Mouse (Mus musculus): ENCODE data around the gene Dmwd. TPM values are rescaled to one million over a fixed set of nuclear protein-coding genes. Genes with fewer than 3 reads are reported as not detected.

The Dmwd gene
- polyA plus RNA-seq, 1 experiment from 2014 or later = 32.0 TPM

DNA sequence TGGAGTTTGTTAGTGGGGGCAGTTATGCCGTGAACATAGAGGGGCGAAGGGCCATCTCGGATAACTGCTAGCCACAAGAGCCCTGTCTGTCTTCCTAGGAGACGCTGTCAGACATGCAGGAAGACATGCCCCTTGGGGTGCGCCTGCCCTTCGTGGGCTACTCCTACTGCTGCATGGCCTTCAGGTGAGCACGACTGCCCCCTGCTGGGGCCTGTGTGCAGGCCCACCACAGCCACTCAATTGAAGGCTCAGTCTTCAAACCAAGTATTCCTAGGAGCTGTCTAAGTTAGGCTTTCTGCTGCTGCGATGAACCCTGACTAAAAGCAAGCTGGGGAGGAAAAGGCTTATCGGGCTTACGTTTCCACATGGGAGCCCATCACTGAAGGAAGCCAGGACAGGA is 12.8 kb downstream of the Dmwd start:
- H3K9me3 ChIP-seq = no peaks in the 10 kb centered on the region
- H3K4me1 ChIP-seq = peaks cover 17% of the 10 kb centered on the region
- peaks cover 24% of the 10 kb centered on the region for H3K36me3 ChIP-seq
- H3K4me3 ChIP-seq = no peak overlapping the region
- 40% methylated on average over 10 of the region's 10 CpGs for WGBS
- H3K27ac ChIP-seq (replicated peaks) = no peak overlapping the region
- H3K27me3 ChIP-seq = no peaks in the 10 kb centered on the region
- no peak overlapping the region for H3K4me2 ChIP-seq (replicated peaks)
- no peak overlapping the region for H3K9ac ChIP-seq (replicated peaks)
- no peak for ATAC-seq (replicated peaks)

DNA sequence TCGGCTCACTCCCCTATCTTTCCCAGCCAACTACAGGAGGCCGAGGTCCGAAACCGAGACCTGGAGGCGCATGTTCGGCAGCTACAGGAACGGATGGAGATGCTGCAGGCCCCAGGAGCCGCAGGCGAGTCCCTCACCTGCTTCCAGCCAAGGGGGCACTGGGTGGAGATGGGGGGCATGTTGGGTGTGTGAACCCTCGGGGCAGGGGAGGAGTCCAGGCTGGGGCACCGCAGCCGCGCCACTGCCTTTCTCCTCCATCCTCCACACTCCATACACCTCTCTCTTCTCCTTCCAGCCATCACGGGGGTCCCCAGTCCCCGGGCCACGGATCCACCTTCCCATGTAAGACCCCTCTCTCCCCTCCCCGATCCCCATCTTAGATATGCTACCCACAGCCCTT is 15.9 kb downstream of the Dmwd start:
- no peak overlapping the region for H3K9ac ChIP-seq (replicated peaks)
- WGBS = 38% methylated on average over 17 of the region's 17 CpGs
- H3K27me3 ChIP-seq = no peaks in the 10 kb centered on the region
- ATAC-seq (replicated peaks) = no peak
- H3K4me1 ChIP-seq = peaks cover 46% of the 10 kb centered on the region
- peak overlapping the region; percentile 99; the same call in 1 of the 2 replicates for H3K4me2 ChIP-seq (replicated peaks)
- no peaks in the 10 kb centered on the region for H3K9me3 ChIP-seq
- peaks cover 24% of the 10 kb centered on the region for H3K36me3 ChIP-seq
- H3K4me3 ChIP-seq = no peak overlapping the region
- H3K27ac ChIP-seq (replicated peaks) = no peak overlapping the region

GRCm38 (mm10) chr7:19092381-19093173 is 16.6 kb downstream of the Dmwd start:
- Histone ChIP-seq H3K9ac (replicated peaks) (no peak overlapping the region; the same call in 1 of the 2 replicates), H3K4me2 (replicated peaks) (peak overlapping the region; percentile 99), H3K27ac (replicated peaks) (peak overlapping the region; percentile 49; the same call in 1 of the 2 replicates), H3K36me3 (peaks cover 24% of the 10 kb centered on the region), H3K4me1 (peaks cover 46% of the 10 kb centered on the region), H3K4me3 (peak overlapping the region; percentile 59), H3K9me3 (no peaks in the 10 kb centered on the region), H3K27me3 (no peaks in the 10 kb centered on the region)
- WGBS = 5% methylated on average over 38 of the region's 38 CpGs
- peak; percentile 57 for ATAC-seq (replicated peaks)

GRCm38 (mm10) chr7:19093174-19093521 is 17.1 kb downstream of the Dmwd start:
- H3K27ac ChIP-seq (replicated peaks) = peak overlapping the region; percentile 49; the same call in 1 of the 2 replicates

DNA sequence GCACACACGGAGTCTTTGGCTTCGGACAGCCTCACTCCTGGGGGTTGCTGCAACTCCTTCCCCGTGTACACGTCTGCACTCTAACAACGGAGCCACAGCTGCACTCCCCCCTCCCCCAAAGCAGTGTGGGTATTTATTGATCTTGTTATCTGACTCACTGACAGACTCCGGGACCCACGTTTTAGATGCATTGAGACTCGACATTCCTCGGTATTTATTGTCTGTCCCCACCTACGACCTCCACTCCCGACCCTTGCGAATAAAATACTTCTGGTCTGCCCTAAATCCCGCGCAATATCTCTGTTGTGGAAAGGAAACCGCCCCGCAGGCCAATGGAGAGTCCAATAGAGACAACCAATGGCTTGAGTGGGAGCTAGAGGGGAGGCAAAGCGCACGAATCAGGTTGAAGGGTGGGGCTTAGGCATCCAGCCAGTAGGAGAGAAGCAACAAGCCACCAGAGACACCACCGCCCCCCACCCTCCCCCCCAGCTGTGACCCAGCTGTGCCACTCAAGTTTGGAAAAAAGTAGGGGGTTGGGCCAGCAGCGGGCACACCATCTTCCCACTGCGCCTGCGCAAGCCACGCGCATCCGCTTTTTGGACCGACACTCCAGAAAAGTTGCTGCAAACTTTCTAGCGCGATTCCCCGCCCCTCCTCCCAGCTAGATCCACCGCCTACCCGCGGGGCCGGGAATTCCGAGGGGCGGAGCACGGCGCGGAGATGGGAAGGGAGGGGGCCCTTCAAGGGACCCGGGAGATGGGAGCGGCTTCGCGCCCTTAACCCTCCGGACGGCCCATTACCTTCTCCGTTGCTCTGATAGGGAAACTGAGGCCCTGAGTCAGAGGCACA is 17.7 kb downstream of the Dmwd start:
- Histone ChIP-seq H3K27ac (replicated peaks) (peak overlapping the region; percentile 76), H3K36me3 (peaks cover 12% of the 10 kb centered on the region), H3K9ac (replicated peaks) (peak overlapping the region; percentile 63), H3K4me2 (replicated peaks) (peak overlapping the region; percentile 99), H3K4me1 (peaks cover 46% of the 10 kb centered on the region), H3K9me3 (no peaks in the 10 kb centered on the region), H3K4me3 (peak overlapping the region; percentile 59), H3K27me3 (no peaks in the 10 kb centered on the region)
- ATAC-seq (replicated peaks) = peak; percentile 56
- WGBS = under 1% methylated on average over 45 of the region's 45 CpGs

More at GRCm38 (mm10) chr7:19093174-19093521, 17.1 kb downstream of the Dmwd start:
- Histone ChIP-seq H3K9me3 (no peaks in the 10 kb centered on the region), H3K27me3 (no peaks in the 10 kb centered on the region), H3K9ac (replicated peaks) (no peak overlapping the region), H3K4me2 (replicated peaks) (peak overlapping the region; percentile 99), H3K4me3 (peak overlapping the region; percentile 59), H3K36me3 (peaks cover 18% of the 10 kb centered on the region), H3K4me1 (peaks cover 46% of the 10 kb centered on the region)
- WGBS = under 1% methylated on average over 14 of the region's 15 CpGs
- peak; percentile 47 for ATAC-seq (replicated peaks)

- Histone ChIP-seq H3K27me3 (no peaks in the 10 kb centered on the region), H3K4me3 (peak within 1 kb of the TSS; percentile 59), H3K9ac (replicated peaks) (peak within 1 kb of the TSS; percentile 63), H3K27ac (replicated peaks) (peak within 1 kb of the TSS; percentile 76), H3K4me2 (replicated peaks) (peak within 1 kb of the TSS; percentile 99), H3K9me3 (no peaks in the 10 kb centered on the region), H3K4me1 (peaks cover 46% of the 10 kb centered on the region), H3K36me3 (peaks cover 10% of the 10 kb centered on the region; the same call in 1 of the 2 replicates)
- 0% methylated on average over 16 of the region's 36 CpGs for WGBS
- ATAC-seq (replicated peaks) = peak; percentile 1
These were observed 18.4 kb downstream of the Dmwd start, which contains the start of gene Six5 for GRCm38 (mm10) chr7:19094471-19094825. Gene Six5 (plus strand): TSS chr7:19094594.

DNA sequence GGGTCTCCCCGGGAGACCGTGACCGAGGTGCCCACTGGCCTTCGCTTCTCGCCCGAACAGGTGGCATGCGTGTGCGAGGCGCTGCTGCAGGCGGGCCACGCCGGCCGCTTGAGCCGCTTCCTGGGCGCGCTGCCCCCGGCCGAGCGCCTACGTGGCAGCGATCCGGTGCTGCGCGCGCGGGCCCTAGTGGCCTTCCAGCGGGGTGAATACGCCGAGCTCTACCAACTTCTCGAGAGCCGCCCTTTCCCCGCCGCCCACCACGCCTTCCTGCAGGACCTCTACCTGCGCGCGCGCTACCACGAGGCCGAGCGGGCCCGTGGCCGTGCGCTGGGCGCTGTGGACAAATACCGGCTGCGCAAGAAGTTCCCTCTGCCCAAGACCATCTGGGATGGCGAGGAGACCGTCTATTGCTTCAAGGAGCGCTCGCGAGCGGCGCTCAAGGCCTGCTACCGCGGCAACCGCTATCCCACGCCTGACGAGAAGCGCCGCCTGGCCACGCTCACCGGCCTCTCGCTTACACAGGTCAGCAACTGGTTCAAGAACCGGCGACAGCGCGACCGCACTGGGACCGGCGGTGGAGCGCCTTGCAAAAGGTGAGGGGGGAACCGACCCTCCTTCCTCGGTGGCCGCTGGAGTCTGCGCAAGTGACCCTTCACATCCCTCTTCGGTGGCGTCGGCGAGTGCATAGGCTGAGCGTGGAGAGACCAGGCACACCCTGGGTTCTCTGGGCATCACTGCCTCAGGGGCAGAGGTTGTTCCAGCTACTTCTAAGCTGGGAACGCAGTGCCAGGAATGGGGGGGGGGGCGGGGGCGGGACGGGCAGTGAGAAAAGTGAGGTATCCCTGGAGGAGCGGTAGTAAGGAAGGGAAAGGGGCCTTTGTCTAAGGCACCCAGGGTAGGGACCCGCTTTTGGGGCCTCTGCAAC is 19.1 kb downstream of the Dmwd start:
- H3K27me3 ChIP-seq = no peaks in the 10 kb centered on the region
- peaks cover 46% of the 10 kb centered on the region for H3K4me1 ChIP-seq
- H3K9me3 ChIP-seq = no peaks in the 10 kb centered on the region
- H3K4me3 ChIP-seq = peak overlapping the region; percentile 59
- H3K27ac ChIP-seq (replicated peaks) = peak overlapping the region; percentile 76
- under 1% methylated on average over 82 of the region's 87 CpGs for WGBS
- peak; percentile 11; the same call in 1 of the 2 replicates for ATAC-seq (replicated peaks)
- peak overlapping the region; percentile 99 for H3K4me2 ChIP-seq (replicated peaks)
- peak overlapping the region; percentile 63 for H3K9ac ChIP-seq (replicated peaks)
- peaks cover 10% of the 10 kb centered on the region; the same call in 1 of the 2 replicates for H3K36me3 ChIP-seq

DNA sequence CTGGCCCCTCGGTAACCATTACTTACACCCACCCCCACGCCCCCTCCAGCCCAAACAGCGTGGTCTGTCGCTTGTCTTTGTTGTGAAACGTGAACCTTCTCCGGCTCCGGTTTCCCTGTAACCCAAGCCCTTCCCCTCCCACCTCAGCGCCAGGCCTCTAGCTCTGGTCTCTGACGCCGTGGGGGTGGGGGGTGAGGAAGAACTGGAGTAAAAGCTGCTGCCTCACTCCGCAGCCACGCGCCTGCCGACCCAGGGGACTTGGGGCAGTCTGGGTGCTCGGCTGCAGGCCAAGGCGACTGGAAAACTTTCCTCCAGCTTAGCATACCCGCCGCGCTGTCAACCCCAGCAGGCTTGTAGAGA is 19.7 kb downstream of the Dmwd start:
- peak overlapping the region; percentile 63 for H3K9ac ChIP-seq (replicated peaks)
- peaks cover 6% of the 10 kb centered on the region; the same call in 1 of the 2 replicates for H3K36me3 ChIP-seq
- under 1% methylated on average over 19 of the region's 19 CpGs for WGBS
- peaks cover 46% of the 10 kb centered on the region for H3K4me1 ChIP-seq
- H3K4me3 ChIP-seq = peak overlapping the region; percentile 59
- ATAC-seq (replicated peaks) = 0 out of 2 replicates have a peak, but pooled peaks have one; percentile 2
- peak overlapping the region; percentile 99 for H3K4me2 ChIP-seq (replicated peaks)
- no peaks in the 10 kb centered on the region for H3K27me3 ChIP-seq
- no peaks in the 10 kb centered on the region for H3K9me3 ChIP-seq
- H3K27ac ChIP-seq (replicated peaks) = peak overlapping the region; percentile 27

DNA sequence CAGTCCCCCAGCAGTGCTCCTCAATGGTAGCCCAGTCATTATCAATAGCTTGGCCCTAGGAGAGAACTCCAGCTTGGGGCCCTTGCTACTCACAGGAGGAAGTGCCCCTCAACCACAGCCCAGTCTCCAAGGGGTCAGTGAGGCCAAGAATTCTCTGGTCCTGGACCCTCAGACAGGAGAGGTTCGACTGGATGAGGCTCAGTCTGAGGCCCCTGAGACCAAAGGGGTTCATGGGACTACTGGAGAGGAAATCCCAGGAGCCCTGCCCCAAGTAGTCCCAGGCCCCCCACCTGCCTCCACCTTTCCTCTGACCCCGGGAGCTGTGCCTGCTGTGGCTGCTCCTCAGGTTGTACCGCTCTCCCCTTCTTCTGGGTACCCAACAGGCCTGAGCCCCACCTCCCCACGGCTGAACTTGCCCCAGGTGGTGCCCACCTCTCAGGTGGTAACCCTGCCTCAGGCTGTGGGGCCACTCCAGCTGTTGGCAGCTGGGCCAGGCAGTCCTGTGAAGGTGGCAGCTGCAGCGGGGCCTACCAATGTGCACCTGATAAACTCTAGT is 20.5 kb downstream of the Dmwd start:
- H3K27ac ChIP-seq (replicated peaks) = no peak overlapping the region
- ATAC-seq (replicated peaks) = no peak
- H3K9me3 ChIP-seq = no peaks in the 10 kb centered on the region
- 55% methylated on average over 5 of the region's 5 CpGs for WGBS
- peak overlapping the region; percentile 63; the same call in 1 of the 2 replicates for H3K9ac ChIP-seq (replicated peaks)
- H3K36me3 ChIP-seq = 0 out of 2 replicates have a peak, but pooled peaks cover 3% of the 10 kb centered on the region
- peak overlapping the region; percentile 59 for H3K4me3 ChIP-seq
- H3K4me1 ChIP-seq = peaks cover 46% of the 10 kb centered on the region
- peak overlapping the region; percentile 99 for H3K4me2 ChIP-seq (replicated peaks)
- H3K27me3 ChIP-seq = no peaks in the 10 kb centered on the region

- WGBS = 81% methylated on average over 2 of the region's 2 CpGs
- ATAC-seq (replicated peaks) = no peak
These were observed 21.2 kb downstream of the Dmwd start for GRCm38 (mm10) chr7:19097217-19097616.

GRCm38 (mm10) chr7:19097863-19098262 is 21.8 kb downstream of the Dmwd start:
- H3K4me3 ChIP-seq = no peak overlapping the region
- H3K4me2 ChIP-seq (replicated peaks) = no peak overlapping the region
- H3K9me3 ChIP-seq = no peaks in the 10 kb centered on the region
- no peak overlapping the region for H3K9ac ChIP-seq (replicated peaks)
- H3K27ac ChIP-seq (replicated peaks) = no peak overlapping the region
- H3K36me3 ChIP-seq = no peaks in the 10 kb centered on the region
- H3K4me1 ChIP-seq = peaks cover 39% of the 10 kb centered on the region
- no peak for ATAC-seq (replicated peaks)
- no peaks in the 10 kb centered on the region for H3K27me3 ChIP-seq

More at GRCm38 (mm10) chr7:19097217-19097616, 21.2 kb downstream of the Dmwd start:
- Histone ChIP-seq H3K27me3 (no peaks in the 10 kb centered on the region), H3K9me3 (no peaks in the 10 kb centered on the region), H3K9ac (replicated peaks) (no peak overlapping the region), H3K4me3 (no peak overlapping the region), H3K4me2 (replicated peaks) (no peak overlapping the region), H3K4me1 (peaks cover 45% of the 10 kb centered on the region), H3K36me3 (no peaks in the 10 kb centered on the region), H3K27ac (replicated peaks) (no peak overlapping the region)
